Mouse (Mus musculus) kidney, postnatal 36 days (tissue): Measurements from ENCODE around the gene St6gal1.

Experiments
- DNase-seq, 2 experiments: peaks; one replicate each; pipeline ENCODE4 v3.0.0; 2021 to 2022; ENCODE audit warnings: mixed read lengths in 2 of 2

St6gal1 gene

DNA sequence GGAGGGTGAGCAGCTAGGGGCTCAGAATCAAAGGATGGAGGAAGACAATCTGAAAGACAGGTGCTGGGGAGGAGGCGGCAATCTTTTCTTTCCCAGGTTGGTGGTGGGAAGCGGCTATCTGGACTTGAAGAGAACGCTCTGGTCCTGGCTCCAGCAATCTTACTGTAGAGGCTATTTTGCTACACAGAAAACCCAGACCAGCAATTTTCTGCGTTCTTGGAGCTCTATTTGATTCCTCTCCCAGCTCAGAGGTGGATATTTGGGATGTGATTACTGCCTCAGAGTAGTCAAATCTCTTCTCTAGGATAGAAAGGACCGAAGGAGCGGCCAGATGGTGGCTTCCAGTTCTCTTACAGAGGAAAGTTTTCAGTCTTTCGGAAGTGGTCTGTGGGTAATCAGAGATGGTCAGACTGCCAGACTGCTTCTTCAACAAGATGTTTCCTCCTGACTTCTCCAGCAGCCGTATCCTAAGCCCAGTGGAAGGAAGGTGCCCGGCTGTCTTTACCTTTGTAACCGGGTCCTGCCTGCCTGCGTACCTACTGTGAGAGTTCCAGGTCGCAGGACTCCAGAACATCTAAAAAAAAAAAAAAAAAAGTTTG, 570 bp upstream of the St6gal1 start:
- DNase-seq: no peak

DNA sequence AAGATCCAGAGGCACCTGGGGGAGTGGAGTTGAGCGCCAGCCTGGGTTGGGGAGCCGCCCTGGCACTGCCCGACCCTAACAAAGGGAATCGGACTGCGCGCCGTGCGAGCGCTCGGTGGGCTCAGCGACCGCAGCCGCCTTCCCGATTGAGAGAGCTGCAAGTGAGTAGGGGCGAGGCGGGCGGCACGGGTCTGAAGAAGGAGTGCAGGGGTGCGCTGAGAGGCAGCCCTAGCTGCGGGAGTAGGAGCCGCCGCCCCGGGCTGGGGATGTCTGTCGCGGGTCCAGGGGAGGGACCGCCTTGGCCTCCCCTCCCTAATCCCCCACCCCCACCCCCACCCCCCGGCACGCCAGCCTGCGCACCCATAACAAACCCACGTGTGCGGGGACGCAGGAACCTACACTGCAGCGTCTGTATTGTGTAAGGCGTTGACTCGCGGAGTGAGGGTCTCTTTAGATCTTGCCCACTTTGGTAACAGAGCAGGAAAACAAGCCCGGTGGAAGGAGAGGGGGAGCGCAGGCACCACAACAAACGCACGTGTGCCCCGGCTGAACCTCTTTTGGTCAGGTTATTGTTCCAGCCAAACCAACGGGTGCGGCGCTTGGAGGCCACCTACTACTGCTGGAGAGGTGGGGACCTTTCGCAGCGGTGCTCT, 655 bp downstream of the St6gal1 start:
- peak; percentile 13 to 57 for DNase-seq

DNA sequence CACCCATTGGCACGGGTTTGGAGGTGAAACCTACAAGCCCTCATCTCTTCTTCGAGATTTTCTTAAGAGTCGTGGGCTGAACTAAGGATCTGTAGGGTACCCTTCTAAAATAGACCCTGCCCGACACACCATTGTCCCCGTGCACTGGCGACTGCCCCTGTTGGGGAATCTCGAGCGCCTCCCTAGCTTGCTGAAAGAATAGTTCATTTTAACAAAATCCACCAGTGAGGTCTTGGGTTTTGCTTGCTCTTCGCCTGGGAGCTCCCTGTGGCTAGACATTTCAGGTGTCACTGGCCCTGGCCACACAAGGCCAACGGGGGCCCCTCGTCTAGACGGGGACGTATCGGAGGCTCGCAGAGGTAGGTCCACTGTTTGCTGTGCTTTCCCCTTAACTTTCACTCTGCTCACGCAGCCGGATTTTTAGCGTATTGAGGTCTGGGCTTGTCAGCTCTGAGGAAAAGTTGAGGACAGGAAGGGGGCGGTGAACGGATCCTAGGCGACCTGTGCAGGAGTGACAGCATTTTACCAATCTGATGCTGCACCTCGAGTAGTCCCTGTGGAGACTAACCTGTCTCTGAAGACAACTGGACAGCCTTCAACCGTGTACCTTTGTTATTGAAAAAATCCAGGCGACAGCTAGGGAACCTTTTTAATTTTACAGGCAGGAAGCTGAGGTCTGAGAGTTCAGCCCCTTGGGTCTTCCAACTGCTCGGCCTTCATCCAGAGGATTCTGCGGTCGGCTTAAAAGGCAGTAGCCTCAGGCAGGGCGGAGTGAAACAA, 1.5 kb downstream of the St6gal1 start:
- peak; percentile 34 to 58 for DNase-seq

DNA sequence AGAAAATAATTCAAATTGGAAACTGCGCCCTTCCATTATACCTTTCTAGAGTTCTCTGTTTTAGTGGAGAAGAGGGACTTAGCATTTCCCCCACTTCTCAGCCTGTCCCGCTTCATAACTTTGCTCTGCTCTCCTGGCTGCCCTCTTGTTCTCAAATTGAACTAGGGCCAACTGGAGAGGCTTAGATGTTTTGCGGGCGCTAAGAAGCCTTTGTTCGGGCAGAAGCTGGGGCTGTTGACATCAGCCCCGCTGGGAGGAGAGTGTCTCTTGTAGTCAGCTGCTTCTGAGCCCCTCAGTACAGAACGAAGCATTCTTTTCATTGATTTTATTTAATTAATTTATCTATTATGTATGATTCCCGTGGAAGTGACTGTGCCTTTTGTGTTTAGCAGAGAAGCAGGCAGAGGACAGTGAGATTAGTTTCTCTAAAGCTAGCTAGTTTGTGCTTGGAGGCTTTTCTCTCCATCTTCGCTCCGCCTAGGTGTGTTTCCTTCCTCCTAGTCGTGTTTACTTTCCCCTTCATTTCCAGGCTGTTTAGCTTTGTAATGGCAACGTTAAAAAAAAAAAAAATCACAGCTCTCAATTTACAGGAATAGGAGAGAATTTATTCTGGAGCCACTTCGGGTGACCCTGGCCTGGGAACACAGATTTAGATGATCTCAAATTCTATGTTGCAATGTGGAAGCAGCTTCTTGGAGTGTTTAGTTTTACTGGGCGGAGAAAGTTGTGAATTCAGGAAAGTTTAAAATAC, 2.2 kb downstream of the St6gal1 start:
- peak; percentile 23 to 34 for DNase-seq

DNA sequence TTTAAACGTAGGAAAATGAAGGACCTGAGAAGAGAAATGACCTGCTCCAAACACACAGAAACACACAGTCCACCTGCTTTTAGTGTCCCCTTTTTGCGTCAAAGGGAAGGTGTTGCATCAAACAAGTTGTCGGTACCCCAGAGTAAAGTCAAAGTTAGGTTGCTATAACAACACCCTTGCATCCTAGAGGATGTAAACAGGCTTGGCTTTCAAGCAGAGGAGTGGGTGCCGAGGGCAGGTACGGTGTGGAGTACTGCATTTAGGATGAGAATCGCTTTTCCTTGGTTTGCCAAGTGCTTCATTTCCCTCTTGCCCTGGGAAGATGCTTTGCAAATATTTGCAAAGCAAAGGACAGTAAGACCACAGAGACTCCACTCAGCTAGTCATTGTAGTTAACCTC, 3.3 kb downstream of the St6gal1 start:
- DNase-seq: no peak

DNA sequence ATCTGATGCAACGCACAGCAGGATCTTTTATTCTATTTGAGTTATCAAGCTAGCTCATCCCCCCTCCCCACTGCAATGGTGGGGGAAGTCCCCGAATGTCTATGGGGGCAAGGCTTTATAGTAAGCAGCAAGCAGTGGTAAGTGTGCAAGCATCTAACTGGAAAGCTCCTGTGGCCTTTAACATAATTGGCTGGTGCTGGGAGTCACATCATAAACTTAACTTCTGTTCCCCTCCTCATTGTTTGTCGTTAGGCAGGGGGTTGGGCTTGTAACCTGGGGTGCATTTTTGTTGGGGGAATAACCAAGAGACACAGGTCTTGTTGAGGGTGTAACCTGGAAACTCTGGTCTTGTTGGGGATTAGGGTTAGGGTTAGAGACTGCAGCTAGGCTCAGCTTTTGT, 3.9 kb downstream of the St6gal1 start:
- no peak for DNase-seq

DNA sequence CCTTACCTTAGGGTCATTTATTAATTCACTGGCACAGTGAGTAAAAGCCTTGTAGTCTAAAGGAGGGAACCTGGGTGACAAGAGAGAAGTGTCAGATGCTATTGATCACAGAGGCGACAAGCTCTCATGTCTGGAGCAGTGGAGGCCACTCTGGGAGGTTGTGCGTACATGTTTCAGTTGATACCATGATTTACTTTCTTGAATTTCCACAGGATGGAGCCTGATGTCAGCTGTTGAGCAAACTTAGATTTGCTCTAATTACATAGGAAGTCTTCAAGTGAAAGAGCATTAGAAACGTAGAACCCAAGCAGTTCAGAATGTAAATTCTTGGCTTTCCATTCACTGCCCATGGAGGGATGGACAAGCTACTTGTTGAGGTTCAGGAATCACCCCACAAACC, 5.4 kb downstream of the St6gal1 start:
- DNase-seq: no peak

DNA sequence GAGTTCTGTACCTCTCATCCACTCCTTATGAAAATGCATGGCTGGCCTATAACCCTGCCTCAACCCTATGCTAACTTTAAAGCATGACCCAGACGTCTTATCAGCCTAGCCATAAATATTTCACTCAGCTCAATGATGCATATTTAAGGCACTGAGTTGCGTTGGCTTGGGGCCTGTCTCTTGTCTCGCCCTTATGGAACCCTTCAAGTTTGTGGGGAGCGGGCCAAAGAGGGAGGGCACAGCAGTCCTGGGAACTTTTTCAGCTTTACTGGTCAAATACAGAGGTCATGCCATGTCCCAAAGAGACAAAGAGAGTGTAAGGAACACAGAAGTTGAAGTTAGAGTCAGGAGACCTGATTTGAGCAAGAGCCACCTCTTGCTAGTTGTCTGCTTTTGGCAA, 6.6 kb downstream of the St6gal1 start:
- peak; percentile 25 to 31 for DNase-seq

DNA sequence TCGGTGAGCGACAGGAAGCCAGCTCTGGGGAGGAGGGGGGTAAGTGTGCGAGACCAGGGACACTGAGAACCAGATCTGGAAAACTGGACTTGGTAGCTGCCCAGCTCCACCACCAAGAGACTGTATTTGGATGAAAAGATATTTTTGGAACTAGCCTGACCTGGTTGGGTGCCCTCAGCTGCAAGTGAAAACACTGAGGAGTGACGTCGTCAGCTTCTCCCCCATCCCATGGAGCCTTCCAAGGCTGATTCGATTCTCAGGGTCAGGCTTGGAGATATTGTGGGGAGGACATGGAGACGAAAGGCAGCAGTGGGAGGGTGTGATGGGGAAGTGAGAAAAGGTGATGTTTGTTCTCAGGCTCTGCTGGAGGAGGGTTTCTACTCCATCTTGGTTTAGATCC, 8.2 kb downstream of the St6gal1 start:
- peak in 1 of 2 experiments; percentile 12 for DNase-seq

DNA sequence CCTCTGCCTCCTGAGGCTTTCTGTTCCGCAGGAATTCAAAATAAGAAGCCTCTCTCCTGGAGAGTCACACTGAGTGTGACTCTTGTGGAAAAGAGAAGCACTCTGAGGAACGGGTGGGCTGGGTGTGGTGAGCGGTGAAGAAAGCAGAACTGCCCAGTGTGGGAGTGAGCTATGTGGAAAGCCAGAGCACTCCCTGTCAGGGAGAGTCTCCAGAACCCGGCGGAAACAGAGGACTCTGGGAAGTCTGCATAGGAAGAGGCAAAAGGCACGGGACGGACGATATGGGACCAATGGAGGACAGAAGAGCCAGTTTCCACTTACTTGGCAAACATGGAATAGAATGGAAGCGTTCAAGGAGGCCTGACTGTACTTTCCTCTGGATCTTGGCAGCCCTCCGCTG, 9.0 kb downstream of the St6gal1 start:
- peak in 1 of 2 experiments; percentile 14 for DNase-seq

DNA sequence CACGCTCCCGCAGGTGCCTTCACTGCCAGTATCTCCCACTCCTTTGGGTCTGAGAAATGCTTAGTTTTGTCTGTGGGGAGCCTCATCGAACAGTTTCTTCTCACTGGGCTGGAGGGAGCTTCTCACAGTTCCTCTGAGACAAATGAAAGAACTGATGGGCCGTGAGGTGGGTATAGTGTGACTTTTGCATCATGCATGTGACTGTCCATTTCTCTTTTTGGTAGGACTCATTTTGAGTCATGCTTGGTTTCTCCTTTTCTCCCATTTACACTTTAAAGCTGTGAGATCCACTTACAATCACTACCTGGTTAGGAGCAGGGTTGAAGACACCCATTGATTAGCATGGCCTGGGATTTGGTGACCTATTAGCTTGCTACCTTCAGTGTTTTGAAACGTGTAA, 10.0 kb downstream of the St6gal1 start:
- no peak for DNase-seq

DNA sequence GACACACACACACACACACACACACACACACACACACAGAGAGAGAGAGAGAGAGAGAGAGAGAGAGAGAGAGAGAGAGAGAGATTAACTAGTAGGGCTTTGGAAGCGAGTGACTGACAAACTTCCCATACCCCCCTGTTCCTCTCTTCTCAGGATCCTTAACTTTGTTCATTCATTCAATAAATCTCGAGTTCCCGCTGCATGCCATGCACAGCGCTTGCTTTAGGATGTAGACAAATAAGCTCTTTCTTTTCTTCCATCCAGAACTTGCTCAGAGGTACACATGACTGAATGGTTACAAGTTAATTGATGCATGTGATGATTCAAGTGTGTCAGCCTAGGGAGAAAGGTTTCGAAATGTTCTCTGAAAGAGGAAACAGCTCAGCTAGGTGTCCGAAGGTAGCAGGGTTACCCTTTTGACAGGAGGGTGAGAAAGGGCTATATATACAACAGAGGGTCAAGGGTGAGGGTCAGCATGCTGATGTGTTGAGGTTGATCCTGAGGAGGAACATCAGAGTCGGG, 10.7 kb downstream of the St6gal1 start:
- DNase-seq: no peak

DNA sequence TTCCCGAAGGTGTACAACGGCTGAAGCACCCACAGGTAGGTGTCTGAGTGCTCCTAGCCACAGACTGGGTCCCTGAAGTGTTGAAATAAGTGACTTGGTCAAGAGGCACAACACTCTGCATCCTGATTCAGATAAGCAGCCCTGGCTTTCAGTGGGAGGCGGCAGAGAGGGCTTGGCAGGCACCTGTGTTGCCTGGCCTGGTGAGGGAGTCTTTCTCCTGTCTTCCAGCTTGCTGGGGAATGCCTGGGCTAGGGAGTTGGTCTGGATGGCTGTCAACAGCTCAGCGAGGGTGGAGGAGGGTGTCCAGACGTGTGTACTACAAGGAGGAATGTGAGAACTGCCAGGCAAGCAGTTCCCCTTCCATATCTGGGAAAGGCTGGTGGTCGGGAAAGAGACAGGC, 15.0 kb downstream of the St6gal1 start:
- DNase-seq: no peak

DNA sequence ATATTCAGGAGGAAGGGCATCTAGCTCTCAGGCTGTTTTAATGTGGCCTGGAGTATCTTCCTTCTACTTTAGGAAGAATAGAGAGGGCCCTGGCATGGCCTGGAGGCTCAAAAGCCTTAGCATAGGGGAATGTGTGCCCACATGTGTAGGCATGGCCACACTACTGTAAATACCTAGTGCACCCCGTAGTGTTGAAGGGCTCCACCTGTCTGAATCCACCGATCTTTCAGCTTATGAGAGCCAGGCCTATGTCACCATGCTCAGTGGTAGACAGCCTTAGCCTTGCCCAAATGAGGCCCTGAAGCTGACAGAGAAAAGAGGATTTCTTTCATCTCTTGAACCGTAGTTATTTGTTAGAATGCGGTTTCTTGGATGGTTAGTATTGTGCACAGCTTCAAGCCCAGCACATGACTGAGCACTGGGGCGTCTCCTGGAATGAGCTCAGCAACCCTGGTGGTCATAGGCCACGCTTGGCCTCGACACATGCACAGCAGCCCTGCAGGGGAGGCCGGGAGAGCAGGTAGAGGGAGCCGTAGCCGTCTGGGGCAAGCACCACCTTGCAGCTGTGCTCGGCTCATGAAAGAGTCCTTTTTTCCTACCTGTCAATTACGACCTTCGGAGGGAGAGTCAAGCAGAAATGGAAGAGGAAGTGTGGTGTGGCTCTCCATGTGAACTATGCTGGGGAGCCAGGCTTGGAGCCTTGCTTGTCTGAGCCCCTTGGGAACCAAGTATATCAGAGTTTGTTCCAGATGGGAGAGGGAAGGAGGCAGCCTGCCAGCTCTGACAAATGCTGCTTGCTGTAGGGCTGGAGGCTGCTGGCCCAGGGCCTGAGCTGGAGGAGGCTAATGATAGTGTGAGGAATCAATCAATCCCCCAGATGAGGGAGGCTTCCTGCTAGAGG, 15.8 kb downstream of the St6gal1 start:
- peak; percentile 82 for DNase-seq

DNA sequence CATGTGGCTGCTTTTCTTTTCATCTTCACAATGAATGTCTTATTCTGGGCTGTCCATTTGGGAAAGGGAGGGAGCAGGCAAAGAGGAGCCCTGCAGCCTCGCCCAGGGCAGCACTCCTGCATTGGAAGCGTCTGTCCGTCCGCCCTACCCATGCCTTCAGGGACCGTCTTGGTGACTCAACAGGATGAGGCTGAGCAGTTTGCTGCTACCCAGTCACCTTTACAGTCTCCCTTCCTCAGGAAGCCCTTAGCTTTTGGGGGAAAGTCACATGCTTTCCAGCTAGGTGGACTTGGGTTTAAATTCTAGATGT, 16.4 kb downstream of the St6gal1 start:
- no peak for DNase-seq

DNA sequence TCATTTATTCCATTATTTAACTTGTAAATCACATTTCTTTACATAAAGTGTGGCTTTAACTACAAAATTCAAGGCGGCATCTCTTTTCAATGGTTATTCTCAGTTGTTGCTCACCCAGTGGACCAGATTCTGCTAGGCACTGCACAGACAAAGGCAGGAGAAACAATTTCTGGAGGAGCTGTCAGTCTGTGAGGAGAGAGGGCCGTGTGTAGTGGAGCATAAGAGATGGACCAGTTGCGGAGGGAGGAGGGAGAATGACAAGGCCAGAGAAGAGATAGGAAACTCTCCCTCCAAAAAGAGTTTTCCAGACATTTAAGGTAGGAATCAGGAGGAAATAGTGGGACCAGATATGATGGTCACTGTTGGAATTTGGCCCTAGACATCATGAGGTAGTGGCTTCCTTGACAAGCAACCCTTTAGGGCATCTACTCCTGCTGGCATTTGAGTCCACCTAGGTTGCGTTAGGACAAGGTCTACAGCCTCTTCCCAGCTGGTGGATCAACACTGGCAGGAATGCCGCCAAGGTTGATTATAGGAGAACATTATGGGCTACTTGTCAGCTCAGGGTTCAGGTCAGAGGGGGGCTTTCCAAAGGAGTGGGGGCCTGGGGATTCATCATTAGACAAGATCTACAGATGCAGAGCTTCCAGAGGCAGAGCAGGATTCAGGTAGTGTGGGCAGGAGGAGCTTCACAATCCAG, 19.3 kb downstream of the St6gal1 start:
- DNase-seq: no peak

DNA sequence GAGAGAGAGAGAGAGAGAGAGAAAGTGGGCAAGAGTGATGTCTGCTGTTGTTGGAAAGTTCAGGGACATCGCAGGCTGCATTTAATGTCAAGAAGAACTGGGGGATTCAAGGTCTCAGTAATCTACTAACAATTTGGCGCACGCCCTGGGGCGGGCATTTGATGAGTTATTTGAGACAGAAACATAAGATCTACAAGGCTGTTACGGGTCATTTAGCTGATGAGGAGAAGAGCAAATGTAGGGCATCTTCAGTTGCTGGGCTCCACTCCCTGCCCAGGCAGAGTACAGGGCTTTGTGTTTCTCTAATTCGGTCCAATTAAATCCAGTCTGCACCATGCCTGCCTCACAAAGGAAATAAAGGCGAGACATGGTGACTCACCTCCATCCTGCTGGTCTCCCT, 19.9 kb downstream of the St6gal1 start:
- DNase-seq: no peak

DNA sequence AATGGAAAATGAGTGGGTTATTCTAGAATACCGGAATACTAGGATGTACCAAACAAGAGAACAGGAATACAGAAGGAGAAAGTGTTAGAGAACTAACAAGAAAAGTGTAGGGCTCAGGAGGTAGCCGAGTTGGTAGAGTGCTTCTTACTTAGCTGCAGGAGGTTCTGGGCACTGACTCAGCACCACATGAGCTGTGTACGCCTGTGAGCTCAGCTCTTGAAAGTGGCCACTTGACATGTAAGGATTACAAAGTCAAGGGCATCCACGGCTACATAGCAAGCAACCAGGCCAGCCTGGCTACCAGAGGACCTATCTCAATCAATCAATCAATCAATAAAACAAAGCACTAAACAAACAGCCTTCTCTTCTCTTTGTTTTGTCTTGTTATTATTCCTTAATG, 24.7 kb downstream of the St6gal1 start:
- no peak for DNase-seq

DNA sequence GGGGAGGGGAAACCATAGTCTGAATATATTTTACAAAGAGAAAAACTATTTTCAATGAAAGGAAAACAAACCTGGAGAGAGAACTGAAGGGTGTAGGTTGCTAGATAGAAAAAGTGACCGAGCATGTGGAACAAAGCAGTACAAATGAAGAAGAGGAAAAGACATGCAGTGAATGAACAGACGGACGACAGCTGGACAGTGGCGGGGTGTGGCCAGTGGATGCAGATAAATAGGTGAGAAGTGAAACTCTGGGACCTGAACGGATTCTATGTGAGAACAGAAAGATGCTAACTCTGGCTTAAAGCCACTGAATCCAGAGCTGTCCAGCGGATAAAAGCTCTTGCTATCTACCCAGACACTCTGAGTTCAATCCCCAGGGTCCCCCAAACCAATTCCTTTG, 25.2 kb downstream of the St6gal1 start:
- no peak for DNase-seq

DNA sequence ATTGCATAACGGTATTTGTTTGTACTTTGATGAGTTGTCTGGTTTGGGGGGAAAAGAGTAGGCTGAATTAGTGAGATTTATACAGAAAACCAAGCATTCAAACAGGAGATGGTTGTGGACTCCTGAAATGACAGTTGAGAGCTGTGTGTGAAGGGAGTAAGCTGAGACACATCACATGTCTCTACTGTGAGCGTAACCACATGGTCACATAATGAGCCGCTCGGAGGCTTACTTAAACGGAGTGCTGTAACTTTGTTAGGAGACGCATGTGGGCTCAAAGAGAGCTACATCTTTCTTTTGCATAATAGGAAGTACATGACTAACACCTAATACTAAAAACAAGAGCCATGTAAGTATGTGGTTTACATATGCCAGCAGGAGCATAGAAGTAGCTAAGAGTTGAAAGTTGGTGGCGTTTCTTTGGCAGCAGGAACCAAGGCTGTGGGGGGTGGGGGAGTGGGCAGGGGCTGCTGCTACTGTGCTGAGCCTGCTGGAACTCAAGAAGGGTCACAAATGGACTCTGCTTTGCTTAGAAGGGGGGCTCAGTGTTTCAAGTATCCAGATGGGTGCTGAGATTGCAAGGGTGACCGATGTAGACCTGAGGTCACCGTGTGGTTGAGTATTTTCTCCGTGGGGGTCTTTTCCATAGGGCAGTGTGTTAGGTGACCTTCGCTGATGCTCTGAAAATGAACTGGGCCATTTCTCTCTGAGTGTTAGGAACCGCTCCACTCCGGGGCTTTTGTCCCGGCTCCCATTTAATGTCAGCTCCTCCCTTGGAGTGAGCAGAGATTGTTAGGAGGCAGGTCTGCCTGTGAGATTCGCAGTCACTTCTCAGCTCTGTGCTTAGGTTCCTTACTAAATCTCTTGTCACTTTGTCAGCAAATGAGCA, 26.3 kb downstream of the St6gal1 start:
- DNase-seq: no peak

DNA sequence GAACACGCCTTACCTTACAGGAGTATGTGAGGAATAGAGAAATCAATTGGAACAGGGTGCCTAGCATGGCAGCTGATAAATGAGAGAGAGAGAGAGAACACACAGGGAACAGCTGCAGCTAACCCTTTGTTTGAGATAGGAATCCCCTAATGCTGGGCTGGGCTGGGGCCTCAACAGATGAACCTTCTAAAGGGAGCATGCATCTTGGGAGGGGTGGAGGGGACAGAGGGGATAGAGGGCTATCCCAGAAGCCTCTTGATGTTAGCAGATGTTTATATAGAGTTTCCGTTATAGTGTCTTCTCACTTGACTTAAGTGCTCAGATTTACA, 26.9 kb downstream of the St6gal1 start:
- no peak for DNase-seq
